Mouse (Mus musculus) adrenal gland, postnatal 4 days (tissue): ENCODE data around the gene Cep295nl. TPM values are rescaled to one million over a fixed set of nuclear protein-coding genes. Genes with fewer than 3 reads are reported as not detected.
A peak's percentile ranks its signal among the peaks of the same experiment; 100 is the strongest.
"Not testable (repeated sequence)": the region's sequence is repeated elsewhere in the genome, so short reads cannot be mapped to it uniquely, and the experiment has no call there.

Experiments used
- DNase-seq, 2 experiments: peaks; one replicate each; pipeline ENCODE4 v3.0.0; 2021 to 2022; ENCODE audit warnings: low spot score in 2 of 2, mixed read lengths in 2 of 2
- long read RNA-seq, 2 experiments: library from polyadenylated mRNA; stranded (forward); transcript quantifications; one replicate each; pipeline ENCODE4 v2.0.0; 2021
- total RNA-seq, 2 experiments: library from RNA; stranded (reverse); gene quantifications; 2 replicates each; pipeline ENCODE4 v1.2.3; 2021

The Cep295nl gene
- 1 to 10 TPM; 1.4 to 2.1 TPM for total RNA-seq
- long read RNA-seq, experiment 1: 0 reads
- long read RNA-seq, experiment 2: 0 reads

GRCm38 (mm10) chr11:118342400-118342981, at the start of gene Cep295nl:
TSS of gene Cep295nl (minus strand) at chr11:118342500.
- DNase-seq: no peak

GRCm38 (mm10) chr11:118387816-118388215, 45.5 kb upstream of the Cep295nl start:
- DNase-seq: not testable (repeated sequence)

GRCm38 (mm10) chr11:118379251-118380009, 37.1 kb upstream of the Cep295nl start:
- peak; percentile 51 to 81 for DNase-seq

GRCm38 (mm10) chr11:118378656-118379055, 36.4 kb upstream of the Cep295nl start:
- no peak for DNase-seq

GRCm38 (mm10) chr11:118376323-118376722, 34.0 kb upstream of the Cep295nl start:
- not testable (repeated sequence) for DNase-seq

- no peak for DNase-seq
Observed at GRCm38 (mm10) chr11:118375881-118376280, 33.6 kb upstream of the Cep295nl start.

GRCm38 (mm10) chr11:118375461-118375860, 33.2 kb upstream of the Cep295nl start:
- no peak for DNase-seq

- DNase-seq: no peak
Observed at GRCm38 (mm10) chr11:118375006-118375405, 32.7 kb upstream of the Cep295nl start.

GRCm38 (mm10) chr11:118374506-118374905, 32.2 kb upstream of the Cep295nl start:
- no peak for DNase-seq

GRCm38 (mm10) chr11:118372641-118373040, 30.3 kb upstream of the Cep295nl start:
- no peak for DNase-seq

- DNase-seq: no peak
Observed at GRCm38 (mm10) chr11:118371876-118372275, 29.6 kb upstream of the Cep295nl start.

GRCm38 (mm10) chr11:118369657-118370056, 27.4 kb upstream of the Cep295nl start:
- no peak for DNase-seq

GRCm38 (mm10) chr11:118369251-118369650, 27.0 kb upstream of the Cep295nl start:
- no peak for DNase-seq

GRCm38 (mm10) chr11:118368330-118368729, 26.0 kb upstream of the Cep295nl start:
- DNase-seq: no peak

- no peak for DNase-seq
Observed at GRCm38 (mm10) chr11:118366559-118366958, 24.3 kb upstream of the Cep295nl start.

- DNase-seq: no peak
Observed at GRCm38 (mm10) chr11:118366108-118366507, 23.8 kb upstream of the Cep295nl start.

- no peak for DNase-seq
Observed at GRCm38 (mm10) chr11:118365171-118365570, 22.9 kb upstream of the Cep295nl start.

- DNase-seq: no peak
Observed at GRCm38 (mm10) chr11:118364021-118364420, 21.7 kb upstream of the Cep295nl start.

GRCm38 (mm10) chr11:118362971-118363518, 20.7 kb upstream of the Cep295nl start:
- no peak for DNase-seq

- no peak for DNase-seq
Observed at GRCm38 (mm10) chr11:118362501-118362900, 20.2 kb upstream of the Cep295nl start.

GRCm38 (mm10) chr11:118360907-118361341, 18.6 kb upstream of the Cep295nl start:
- no peak for DNase-seq

- no peak for DNase-seq
Observed at GRCm38 (mm10) chr11:118360491-118360890, 18.2 kb upstream of the Cep295nl start.
